Mouse (Mus musculus) megakaryocyte-erythroid progenitor cell, adult 5-6 weeks (primary cell): ENCODE results near the gene Vmn1r16. TPM values are rescaled to one million over a fixed set of nuclear protein-coding genes. Genes with fewer than 3 reads are reported as not detected.
"Not testable (repeated sequence)": the region's sequence is repeated elsewhere in the genome, so short reads cannot be mapped to it uniquely, and the experiment has no call there.

ENCODE experiments used
- ATAC-seq: replicated peaks from 2 replicates; pipeline ENCODE4 v1.8.0; 2016; ENCODE audit warnings: mild to moderate bottlenecking, inconsistent platforms; ENCODE audit not compliant: severe bottlenecking, poor library complexity, low FRiP score, low TSS enrichment
- total RNA-seq, 2 experiments: library from RNA; stranded (forward) in 1 of 2; stranded (reverse) in 1 of 2; fragments of 200-1000, 215-1000 nt in 1 of 2; fragments of >200 nt in 1 of 2; fragmentation: Nextera tagmentation in 1 of 2; gene quantifications; 2 replicates each; pipeline ENCODE4 v1.2.3; 2014 to 2017

The Vmn1r16 gene
- total RNA-seq (2014; fragmentation: Nextera tagmentation) (not detected in 2 replicates), total RNA-seq (2017) (not detected in 2 replicates)

- ATAC-seq, result no peak
These were observed at the start of gene Vmn1r16 for GRCm38 (mm10) chr6:57329394-57329793. TSS of gene Vmn1r16 (minus strand) at chr6:57329494.

- no peak for ATAC-seq
These were observed 38.2 kb upstream of the Vmn1r16 start for GRCm38 (mm10) chr6:57367496-57367895.

GRCm38 (mm10) chr6:57365866-57366265 is 36.6 kb upstream of the Vmn1r16 start:
- not testable (repeated sequence) for ATAC-seq

GRCm38 (mm10) chr6:57363627-57364026 is 34.3 kb upstream of the Vmn1r16 start, which contains the start of gene Vmn1r17:
TSS of gene Vmn1r17 (minus strand) at chr6:57363727.
- no peak for ATAC-seq

GRCm38 (mm10) chr6:57356864-57357263 is 27.6 kb upstream of the Vmn1r16 start:
- ATAC-seq, result no peak

GRCm38 (mm10) chr6:57326176-57326575 is 3.1 kb downstream of the Vmn1r16 start:
- no peak for ATAC-seq

GRCm38 (mm10) chr6:57278952-57279351 is 50.3 kb downstream of the Vmn1r16 start:
- ATAC-seq, result no peak

- no peak for ATAC-seq
These were observed 56.8 kb downstream of the Vmn1r16 start for GRCm38 (mm10) chr6:57272517-57272916.

- ATAC-seq, result no peak
These were observed 57.4 kb downstream of the Vmn1r16 start for GRCm38 (mm10) chr6:57271881-57272280.

Other genes starting within 250 kb of the Vmn1r16 start
- gene Vmn1r10, start 220.0 kb downstream of the Vmn1r16 start, total RNA-seq (2014; fragmentation: Nextera tagmentation), result not detected in 2 replicates
- gene Vmn1r10, start 220.0 kb downstream of the Vmn1r16 start, total RNA-seq (2017), result not detected in 2 replicates
- not detected in 2 replicates for gene Vmn1r11, start 196.0 kb downstream of the Vmn1r16 start, total RNA-seq (2014; fragmentation: Nextera tagmentation)
- not detected in 2 replicates for gene Vmn1r11, start 196.0 kb downstream of the Vmn1r16 start, total RNA-seq (2017)
- gene Vmn1r12, start 172.6 kb downstream of the Vmn1r16 start, total RNA-seq (2014; fragmentation: Nextera tagmentation), result not detected in 2 replicates
- not detected in 2 replicates for gene Vmn1r12, start 172.6 kb downstream of the Vmn1r16 start, total RNA-seq (2017)
- gene Vmn1r13, start 126.2 kb downstream of the Vmn1r16 start, total RNA-seq (2014; fragmentation: Nextera tagmentation), result not detected in 2 replicates
- not detected in 2 replicates for gene Vmn1r13, start 126.2 kb downstream of the Vmn1r16 start, total RNA-seq (2017)
- gene Vmn1r14, start 97.8 kb downstream of the Vmn1r16 start, total RNA-seq (2014; fragmentation: Nextera tagmentation), result not detected in 2 replicates
- gene Vmn1r14, start 97.8 kb downstream of the Vmn1r16 start, total RNA-seq (2017), result not detected in 2 replicates
- not detected in 2 replicates for gene Vmn1r15, start 71.5 kb downstream of the Vmn1r16 start, total RNA-seq (2014; fragmentation: Nextera tagmentation)
- not detected in 2 replicates for gene Vmn1r15, start 71.5 kb downstream of the Vmn1r16 start, total RNA-seq (2017)
- not detected in 2 replicates for gene Vmn1r17, start 34.2 kb upstream of the Vmn1r16 start, total RNA-seq (2014; fragmentation: Nextera tagmentation)
- not detected in 2 replicates for gene Vmn1r17, start 34.2 kb upstream of the Vmn1r16 start, total RNA-seq (2017)
- gene Vmn1r18, start 66.3 kb upstream of the Vmn1r16 start, total RNA-seq (2014; fragmentation: Nextera tagmentation), result not detected in 2 replicates
- gene Vmn1r18, start 66.3 kb upstream of the Vmn1r16 start, total RNA-seq (2017), result not detected in 2 replicates
- not detected in 2 replicates for gene Vmn1r19, start 74.3 kb upstream of the Vmn1r16 start, total RNA-seq (2014; fragmentation: Nextera tagmentation)
- gene Vmn1r19, start 74.3 kb upstream of the Vmn1r16 start, total RNA-seq (2017), result not detected in 2 replicates
- not detected in 2 replicates for gene Vmn1r20, start 99.4 kb upstream of the Vmn1r16 start, total RNA-seq (2014; fragmentation: Nextera tagmentation)
- not detected in 2 replicates for gene Vmn1r20, start 99.4 kb upstream of the Vmn1r16 start, total RNA-seq (2017)
- gene Ppm1k, start 206.0 kb upstream of the Vmn1r16 start, total RNA-seq (2014; fragmentation: Nextera tagmentation), result 0.79 and 2.2 TPM in 2 replicates
- 6.1 and 15.3 TPM in 2 replicates for gene Ppm1k, start 206.0 kb upstream of the Vmn1r16 start, total RNA-seq (2017)